Mouse (Mus musculus): ENCODE data around the gene Ndufb10. TPM values are rescaled to one million over a fixed set of nuclear protein-coding genes. Genes with fewer than 3 reads are reported as not detected.
"Not testable (repeated sequence)": the region's sequence is repeated elsewhere in the genome, so short reads cannot be mapped to it uniquely, and the experiment has no call there.

Ndufb10 gene
- polyA plus RNA-seq, 1 experiment from 2014 or later: 217 TPM

DNA sequence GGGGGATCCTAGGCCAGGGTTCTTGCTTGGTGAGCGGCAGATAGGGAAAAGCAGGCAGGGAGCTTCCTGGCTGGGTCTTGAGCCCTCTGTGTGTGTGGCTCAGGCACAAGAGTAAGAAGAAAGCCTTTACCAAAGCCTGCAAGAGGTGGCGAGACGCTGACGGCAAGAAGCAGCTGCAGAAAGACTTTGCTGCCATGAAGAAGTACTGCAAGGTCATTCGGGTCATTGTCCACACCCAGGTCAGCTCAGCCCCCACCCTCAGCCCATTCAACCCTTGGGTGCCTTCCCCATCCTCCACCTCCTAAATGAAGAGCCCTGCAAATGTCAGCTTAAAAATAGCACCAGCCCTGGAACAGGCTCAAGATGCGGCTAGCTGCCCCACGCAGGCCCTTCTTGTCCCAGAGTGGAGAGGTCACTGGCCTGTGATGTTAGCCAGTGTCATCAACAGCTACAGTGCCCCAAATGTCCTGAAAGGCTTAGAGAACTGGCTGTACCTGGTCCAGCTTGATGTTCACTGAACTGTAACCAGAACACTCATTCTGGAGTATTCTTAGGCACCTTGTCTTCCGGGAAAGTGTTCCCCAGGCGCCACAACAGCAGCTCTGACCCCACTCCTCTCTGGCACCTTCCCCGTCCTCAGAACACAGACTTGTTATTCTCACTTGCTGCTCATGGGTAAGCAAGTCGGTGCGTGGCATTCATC lies 8.1 kb upstream of the Ndufb10 start:
- ATAC-seq (ENCODE audit: insufficient number of reproducible peaks, insufficient read depth, low FRiP score, low TSS enrichment, low read depth): no peak
- Histone ChIP-seq H3K4me2 (no peak overlapping the region), H3K27ac (no peak overlapping the region), H3K9me3 (no peaks in the 10 kb centered on the region), H3K4me1 (peaks cover 10% of the 10 kb centered on the region), H3K36me3 (no peaks in the 10 kb centered on the region), H3K9ac (no peak overlapping the region), H3K4me3 (no peak overlapping the region), H3K27me3 (no peaks in the 10 kb centered on the region)
- WGBS: 81% methylated on average over 12 of the region's 12 CpGs

- ATAC-seq (ENCODE audit: insufficient number of reproducible peaks, insufficient read depth, low FRiP score, low TSS enrichment, low read depth): no peak
- WGBS: 81% methylated on average over 14 of the region's 14 CpGs
- H3K9me3 ChIP-seq: no peaks in the 10 kb centered on the region
- no peak overlapping the region for H3K4me3 ChIP-seq
- H3K4me1 ChIP-seq: peaks cover under 1% of the 10 kb centered on the region; the same call in 1 of the 2 replicates
- H3K36me3 ChIP-seq: no peaks in the 10 kb centered on the region
- no peak overlapping the region for H3K27ac ChIP-seq
- H3K4me2 ChIP-seq: no peak overlapping the region
- H3K9ac ChIP-seq: no peak overlapping the region
- H3K27me3 ChIP-seq: no peaks in the 10 kb centered on the region
Observed at GRCm38 (mm10) chr17:24730787-24731186, 6.5 kb upstream of the Ndufb10 start.

GRCm38 (mm10) chr17:24729067-24729466 lies 4.8 kb upstream of the Ndufb10 start:
- no peak overlapping the region for H3K9ac ChIP-seq
- no peak overlapping the region for H3K27ac ChIP-seq
- no peaks in the 10 kb centered on the region for H3K9me3 ChIP-seq
- H3K4me1 ChIP-seq: no peaks in the 10 kb centered on the region
- H3K27me3 ChIP-seq: no peaks in the 10 kb centered on the region
- no peak overlapping the region for H3K4me2 ChIP-seq
- WGBS: 77% methylated on average over 6 of the region's 6 CpGs
- no peaks in the 10 kb centered on the region for H3K36me3 ChIP-seq
- ATAC-seq (ENCODE audit: insufficient number of reproducible peaks, insufficient read depth, low FRiP score, low TSS enrichment, low read depth): no peak
- H3K4me3 ChIP-seq: no peak overlapping the region

- H3K9ac ChIP-seq: no peak overlapping the region
- H3K27ac ChIP-seq: no peak overlapping the region
- 74% methylated on average over 17 of the region's 17 CpGs for WGBS
- no peaks in the 10 kb centered on the region for H3K27me3 ChIP-seq
- no peak for ATAC-seq (ENCODE audit: insufficient number of reproducible peaks, insufficient read depth, low FRiP score, low TSS enrichment, low read depth)
- H3K4me2 ChIP-seq: no peak overlapping the region
- H3K9me3 ChIP-seq: no peaks in the 10 kb centered on the region
- peaks cover 5% of the 10 kb centered on the region for H3K4me1 ChIP-seq
- no peak overlapping the region for H3K4me3 ChIP-seq
- no peaks in the 10 kb centered on the region for H3K36me3 ChIP-seq
Observed at GRCm38 (mm10) chr17:24728184-24728583, 3.9 kb upstream of the Ndufb10 start.

DNA sequence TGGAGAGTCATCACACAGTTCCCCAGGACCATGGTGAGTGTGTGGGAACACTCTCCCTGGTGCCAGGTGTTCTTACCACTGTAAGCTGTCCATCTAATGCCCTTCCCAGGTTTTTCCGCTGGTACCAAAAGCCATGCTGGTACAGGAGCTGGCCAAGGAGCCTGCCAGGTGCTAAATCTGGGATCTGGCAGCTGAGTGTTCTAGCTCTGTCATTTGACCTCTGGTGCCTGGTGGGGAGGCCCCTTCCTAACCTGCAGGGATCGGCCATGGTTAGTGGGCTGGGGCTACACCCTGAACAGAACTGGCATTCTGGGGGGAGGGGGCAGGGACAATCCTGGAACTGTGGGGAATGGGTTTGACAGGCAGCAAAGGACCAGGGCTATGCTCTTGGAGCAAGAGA lies 3.3 kb upstream of the Ndufb10 start, which contains the start of gene Rpl3l:
Gene Rpl3l, plus strand, starts transcription at position 203 of the 400 bp plus-strand sequence.
- H3K36me3 ChIP-seq: peaks cover under 1% of the 10 kb centered on the region; the same call in 1 of the 2 replicates
- peaks cover 10% of the 10 kb centered on the region for H3K4me1 ChIP-seq
- WGBS: 72% methylated on average over 2 of the region's 2 CpGs
- H3K9me3 ChIP-seq: no peaks in the 10 kb centered on the region
- peak within 1 kb of the TSS; percentile 46; the same call in 1 of the 2 replicates for H3K9ac ChIP-seq
- H3K4me3 ChIP-seq: no peak within 1 kb of the TSS
- H3K27ac ChIP-seq: no peak within 1 kb of the TSS
- no peaks in the 10 kb centered on the region for H3K27me3 ChIP-seq
- ATAC-seq (ENCODE audit: insufficient number of reproducible peaks, insufficient read depth, low FRiP score, low TSS enrichment, low read depth): no peak
- H3K4me2 ChIP-seq: no peak within 1 kb of the TSS

GRCm38 (mm10) chr17:24725637-24726390 lies 1.5 kb upstream of the Ndufb10 start:
- WGBS: 67% methylated on average over 3 of the region's 3 CpGs
- no peak overlapping the region for H3K27ac ChIP-seq
- H3K9me3 ChIP-seq: no peaks in the 10 kb centered on the region
- no peak overlapping the region for H3K9ac ChIP-seq
- no peaks in the 10 kb centered on the region for H3K27me3 ChIP-seq
- H3K4me3 ChIP-seq: no peak overlapping the region
- H3K36me3 ChIP-seq: peaks cover 16% of the 10 kb centered on the region
- peaks cover 26% of the 10 kb centered on the region for H3K4me1 ChIP-seq
- no peak overlapping the region for H3K4me2 ChIP-seq
- ATAC-seq (ENCODE audit: insufficient number of reproducible peaks, insufficient read depth, low FRiP score, low TSS enrichment, low read depth): no peak

DNA sequence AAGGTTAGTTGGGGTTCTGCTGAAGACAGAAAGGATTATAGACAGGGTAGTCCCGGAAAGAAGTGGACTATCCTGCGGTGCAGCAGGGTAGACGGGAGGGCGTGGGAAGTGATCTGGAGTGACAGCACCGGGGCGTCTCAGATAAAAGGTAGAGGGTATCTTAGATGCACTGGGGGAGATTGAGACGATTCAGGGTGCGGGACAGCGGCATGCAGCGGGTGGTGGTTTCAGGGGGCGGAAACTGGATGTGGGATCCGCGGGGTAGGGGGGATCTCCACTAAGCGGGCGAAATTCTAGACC lies 447 bp downstream of the Ndufb10 start:
- under 1% methylated on average over 15 of the region's 15 CpGs for WGBS
- Histone ChIP-seq H3K9ac (peak overlapping the region; percentile 97), H3K4me2 (peak overlapping the region; percentile 89), H3K4me3 (peak overlapping the region; percentile 83), H3K36me3 (peaks cover 16% of the 10 kb centered on the region), H3K27ac (peak overlapping the region; percentile 85), H3K9me3 (no peaks in the 10 kb centered on the region), H3K4me1 (peaks cover 28% of the 10 kb centered on the region), H3K27me3 (no peaks in the 10 kb centered on the region)
- ATAC-seq (ENCODE audit: insufficient number of reproducible peaks, insufficient read depth, low FRiP score, low TSS enrichment, low read depth): no peak

DNA sequence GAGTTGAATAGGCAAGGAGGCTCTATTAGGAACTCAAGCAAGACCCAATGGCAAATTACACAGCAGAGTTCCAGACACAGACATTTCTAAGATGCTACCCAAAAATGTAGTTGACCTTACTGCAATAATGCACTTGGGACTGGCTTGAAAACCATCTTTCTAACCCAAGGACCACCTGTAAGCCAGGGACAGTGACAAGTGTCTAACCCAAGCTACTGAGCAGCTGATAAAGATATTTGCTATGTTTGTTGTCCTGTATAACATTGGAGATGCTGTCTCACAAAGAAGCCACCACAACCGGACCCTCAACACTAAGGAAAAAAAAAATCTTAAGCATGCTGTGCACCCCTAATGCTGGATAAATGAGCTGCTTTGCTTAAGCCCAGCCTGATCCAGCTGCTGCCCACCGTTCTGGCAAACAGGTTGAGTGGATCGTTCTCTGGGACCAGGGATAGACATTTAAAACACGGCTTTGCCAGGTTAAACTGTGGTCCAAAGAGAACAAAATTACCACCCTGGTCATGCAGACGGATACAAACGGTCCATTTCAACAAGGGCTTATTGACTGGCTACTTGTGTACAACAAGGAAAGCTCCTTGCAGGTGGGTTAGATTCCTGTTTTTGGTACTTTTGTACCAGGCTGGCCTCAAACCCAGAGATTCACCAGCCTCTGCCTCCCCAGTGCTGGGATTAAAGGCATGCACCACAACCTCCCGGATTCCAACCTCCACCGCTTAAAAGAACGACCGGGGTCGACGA lies 977 bp downstream of the Ndufb10 start:
- peak overlapping the region; percentile 89 for H3K4me2 ChIP-seq
- H3K9ac ChIP-seq: peak overlapping the region; percentile 97
- no peaks in the 10 kb centered on the region for H3K9me3 ChIP-seq
- ATAC-seq (ENCODE audit: insufficient number of reproducible peaks, insufficient read depth, low FRiP score, low TSS enrichment, low read depth): no peak
- peaks cover 32% of the 10 kb centered on the region for H3K4me1 ChIP-seq
- H3K36me3 ChIP-seq: peaks cover 20% of the 10 kb centered on the region
- H3K27ac ChIP-seq: peak overlapping the region; percentile 85
- H3K4me3 ChIP-seq: peak overlapping the region; percentile 83
- H3K27me3 ChIP-seq: no peaks in the 10 kb centered on the region
- WGBS: 3% methylated on average over 12 of the region's 12 CpGs

- Histone ChIP-seq H3K27me3 (no peaks in the 10 kb centered on the region), H3K4me2 (peak overlapping the region; percentile 89), H3K36me3 (peaks cover 28% of the 10 kb centered on the region), H3K9ac (peak overlapping the region; percentile 54), H3K4me1 (peaks cover 32% of the 10 kb centered on the region), H3K4me3 (peak overlapping the region; percentile 91), H3K9me3 (no peaks in the 10 kb centered on the region), H3K27ac (peak overlapping the region; percentile 33; the same call in 1 of the 2 replicates)
- no peak for ATAC-seq (ENCODE audit: insufficient number of reproducible peaks, insufficient read depth, low FRiP score, low TSS enrichment, low read depth)
- WGBS: 37% methylated on average over 13 of the region's 13 CpGs
Observed at GRCm38 (mm10) chr17:24722220-24722924, 1.9 kb downstream of the Ndufb10 start.

- H3K27ac ChIP-seq; H3K9me3 ChIP-seq; ATAC-seq (ENCODE audit: insufficient number of reproducible peaks, insufficient read depth, low FRiP score, low TSS enrichment, low read depth); H3K27me3 ChIP-seq: not testable (repeated sequence)
- peaks cover 37% of the 10 kb centered on the region for H3K36me3 ChIP-seq
- H3K4me2 ChIP-seq: peak overlapping the region; percentile 89
- 66% methylated on average over 7 of the region's 7 CpGs for WGBS
- peak overlapping the region; percentile 73 for H3K9ac ChIP-seq
- peak overlapping the region; percentile 91 for H3K4me3 ChIP-seq
- H3K4me1 ChIP-seq: peaks cover 32% of the 10 kb centered on the region
Observed at GRCm38 (mm10) chr17:24721383-24721955, 2.8 kb downstream of the Ndufb10 start.

GRCm38 (mm10) chr17:24720616-24721015 lies 3.7 kb downstream of the Ndufb10 start:
- H3K4me3 ChIP-seq: peak overlapping the region; percentile 91
- not testable (repeated sequence) for ATAC-seq (ENCODE audit: insufficient number of reproducible peaks, insufficient read depth, low FRiP score, low TSS enrichment, low read depth); H3K27me3 ChIP-seq; H3K9me3 ChIP-seq
- peaks cover 32% of the 10 kb centered on the region for H3K4me1 ChIP-seq
- peak overlapping the region; percentile 97 for H3K9ac ChIP-seq
- H3K36me3 ChIP-seq: peaks cover 44% of the 10 kb centered on the region
- peak overlapping the region; percentile 89 for H3K4me2 ChIP-seq
- WGBS: 1% methylated on average over 11 of the region's 11 CpGs
- peak overlapping the region; percentile 83; the same call in 1 of the 2 replicates for H3K27ac ChIP-seq
